Mouse (Mus musculus) left cerebral cortex, postnatal 10 days (tissue): ENCODE results near the gene C2cd3. TPM values are rescaled to one million over a fixed set of nuclear protein-coding genes. Genes with fewer than 3 reads are reported as not detected.

ENCODE experiments used
- DNase-seq, 2 experiments: peaks; one replicate each; pipeline ENCODE4 v3.0.0; 2021 to 2022; ENCODE audit warnings: low spot score in 2 of 2, mixed read lengths in 1 of 2; ENCODE audit errors: extremely low spot score in 1 of 2
- intact Hi-C: fragments of 180-260 bp; cut with DNase I; formaldehyde crosslinking; loops from one replicate; pipeline ENCODE4 v1.15.1; 2025
- total RNA-seq, 2 experiments: library from RNA; stranded (reverse); gene quantifications; 2 replicates each; pipeline ENCODE4 v1.2.3; 2021

C2cd3 gene
- total RNA-seq, result 10 to 100 TPM; 12.4 to 15.2 TPM

GRCm38 (mm10) chr7:100371495-100372451 lies at the start of gene C2cd3, which contains the start of gene Ppme1:
C2cd3 (plus strand) TSS chr7:100372233.
Ppme1 (minus strand) TSS chr7:100372307.
- DNase-seq, result peak; percentile 98 to 100
- intact Hi-C loops, result no loop called here

- intact Hi-C loops, result loop anchor here (2.0 kb wide), 1 partner anchor 45 kb away; no protein-coding TSS in a partner anchor
- no peak for DNase-seq
Measured at GRCm38 (mm10) chr7:100323721-100324120, 48.3 kb upstream of the C2cd3 start.

- peak in 1 of 2 experiments; percentile 49 for DNase-seq
- intact Hi-C loops, result loop anchor here (2.0 kb wide), 1 partner anchor 47 kb away; no protein-coding TSS in a partner anchor
Measured at GRCm38 (mm10) chr7:100325482-100325881, 46.6 kb upstream of the C2cd3 start.

- DNase-seq, result no peak
- intact Hi-C loops, result no loop called here
Measured at GRCm38 (mm10) chr7:100327514-100327913, 44.5 kb upstream of the C2cd3 start.

- intact Hi-C loops, result no loop called here
- no peak for DNase-seq
Measured at GRCm38 (mm10) chr7:100328636-100329035, 43.4 kb upstream of the C2cd3 start.

- no peak for DNase-seq
- intact Hi-C loops, result loop anchor here (10.0 kb wide), 1 partner anchor 84 kb away; no protein-coding TSS in a partner anchor
Measured at GRCm38 (mm10) chr7:100331269-100331668, 40.8 kb upstream of the C2cd3 start.

DNA sequence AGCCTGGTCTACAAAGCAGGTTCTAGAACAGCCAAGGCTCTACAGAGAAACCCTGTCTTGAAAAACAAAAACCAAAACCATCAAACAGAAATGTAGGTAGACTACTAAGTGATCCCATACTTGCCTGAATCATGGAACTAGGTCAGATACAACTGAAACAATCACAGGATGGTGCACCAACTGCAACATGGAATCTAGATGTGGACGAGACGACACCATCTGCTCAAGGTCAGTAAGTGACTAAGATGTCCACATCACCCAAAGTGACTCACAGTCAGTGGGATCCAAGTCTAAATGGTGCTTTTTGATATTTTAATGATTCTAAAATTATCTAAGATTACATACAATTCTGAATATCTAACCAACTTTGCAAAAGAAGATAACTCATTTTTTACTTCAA lies 36.1 kb upstream of the C2cd3 start:
- intact Hi-C loops, result loop anchor here (10.0 kb wide), 1 partner anchor 79 kb away; no protein-coding TSS in a partner anchor
- no peak for DNase-seq

GRCm38 (mm10) chr7:100354984-100355383 lies 17.0 kb upstream of the C2cd3 start:
- no peak for DNase-seq
- intact Hi-C loops, result no loop called here

DNA sequence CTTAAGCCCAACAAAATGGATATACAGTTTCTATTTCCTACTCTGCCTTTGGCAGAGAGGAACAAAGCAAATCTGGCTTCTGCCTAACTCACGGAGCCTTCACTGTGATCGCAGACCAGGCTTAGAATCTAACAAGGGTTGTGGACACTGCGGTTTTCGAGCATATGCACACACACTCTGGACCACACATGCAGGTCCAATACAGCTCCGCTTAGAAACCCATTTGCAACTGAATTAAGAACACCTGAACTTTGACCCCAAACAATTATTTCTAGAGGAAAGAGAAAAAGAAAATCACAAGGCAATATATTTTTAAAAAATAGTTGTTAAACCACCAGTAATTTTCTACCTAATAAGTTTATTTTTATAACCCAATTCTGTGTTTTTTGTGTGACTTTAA lies 15.7 kb upstream of the C2cd3 start:
- intact Hi-C loops, result no loop called here
- DNase-seq, result no peak

DNA sequence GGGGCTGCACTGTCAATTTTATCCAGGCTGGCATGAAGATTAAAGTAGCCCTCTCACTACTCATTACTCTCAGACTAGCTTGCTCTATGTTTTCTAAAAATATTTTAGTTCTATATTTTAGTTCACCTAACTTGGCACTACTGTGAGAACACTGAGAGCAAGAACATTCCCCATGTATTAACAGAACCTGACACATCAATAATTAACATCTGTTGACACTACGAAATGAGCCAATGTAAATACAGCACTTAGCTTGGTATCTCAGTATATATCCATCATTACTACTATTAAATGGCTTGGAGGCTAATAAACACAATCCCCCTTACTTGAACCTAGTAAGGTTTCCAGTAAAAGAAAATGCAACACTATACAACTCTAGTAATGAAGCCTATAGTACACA lies 15.3 kb upstream of the C2cd3 start:
- no peak for DNase-seq
- intact Hi-C loops, result no loop called here

- DNase-seq, result no peak
- intact Hi-C loops, result no loop called here
Measured at GRCm38 (mm10) chr7:100357856-100358255, 14.2 kb upstream of the C2cd3 start.

DNA sequence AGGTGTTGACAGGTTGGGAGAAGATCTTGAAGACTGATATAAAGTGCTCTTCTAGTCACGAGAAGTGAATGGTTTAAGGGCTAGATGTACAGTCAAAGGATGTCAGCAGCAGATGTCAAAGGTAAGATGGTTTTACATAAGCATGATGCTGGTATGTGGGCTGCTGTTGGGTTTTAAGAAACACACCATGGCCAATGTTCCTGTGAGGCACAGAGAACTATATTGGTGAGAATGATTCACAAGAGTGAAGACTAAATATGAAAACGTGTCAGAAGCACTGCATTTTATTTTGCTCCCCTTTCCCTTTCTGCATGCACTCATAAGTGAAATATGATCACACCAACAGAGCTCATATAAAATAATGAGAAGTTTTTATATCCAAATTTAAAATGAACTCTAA lies 8.9 kb upstream of the C2cd3 start:
- intact Hi-C loops, result no loop called here
- DNase-seq, result no peak

DNA sequence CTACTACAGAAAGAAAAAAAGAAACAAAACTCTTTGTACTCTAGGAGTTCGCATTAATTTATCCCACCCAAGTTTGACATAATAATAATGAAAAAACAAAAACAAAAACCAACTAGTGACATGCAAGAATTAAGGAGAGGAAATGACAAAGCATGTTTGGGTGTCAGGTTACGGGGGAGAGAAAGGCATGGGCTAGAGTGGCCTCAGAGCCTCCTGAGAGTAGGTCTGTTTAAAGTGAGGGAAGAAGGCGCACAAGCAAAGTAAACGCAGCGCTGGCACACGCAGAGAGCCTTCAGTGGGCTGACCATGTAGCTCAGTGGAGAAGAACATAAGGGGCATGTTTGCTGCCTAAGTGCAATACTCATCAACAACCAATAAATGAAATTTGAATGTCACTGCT lies 7.1 kb upstream of the C2cd3 start:
- no peak for DNase-seq
- intact Hi-C loops, result no loop called here

DNA sequence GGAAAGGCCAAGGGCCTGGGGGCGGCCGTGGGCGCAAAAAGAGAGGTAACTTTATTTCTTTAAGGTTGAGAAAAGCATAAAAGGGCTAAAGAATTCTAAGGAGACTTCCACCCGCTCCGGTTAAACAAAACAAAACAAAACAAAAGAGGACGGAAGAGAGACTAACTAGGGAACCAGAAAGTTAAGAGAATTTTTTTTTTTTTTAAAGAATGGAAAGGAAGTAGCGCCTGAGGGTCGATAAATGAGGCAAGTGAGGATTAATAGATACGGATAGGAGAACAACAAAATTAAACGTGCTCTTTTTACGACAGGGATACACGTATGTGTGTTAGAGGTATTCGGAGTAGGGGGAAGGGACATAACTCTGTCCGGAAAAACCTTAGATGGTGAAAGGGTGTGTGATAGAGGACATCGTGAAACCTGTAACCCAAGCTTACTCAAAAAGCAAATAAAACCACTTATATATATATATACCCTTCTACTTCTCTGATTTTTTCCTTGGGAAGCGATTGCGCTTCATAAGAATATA lies 483 bp downstream of the C2cd3 start:
- intact Hi-C loops, result no loop called here

DNA sequence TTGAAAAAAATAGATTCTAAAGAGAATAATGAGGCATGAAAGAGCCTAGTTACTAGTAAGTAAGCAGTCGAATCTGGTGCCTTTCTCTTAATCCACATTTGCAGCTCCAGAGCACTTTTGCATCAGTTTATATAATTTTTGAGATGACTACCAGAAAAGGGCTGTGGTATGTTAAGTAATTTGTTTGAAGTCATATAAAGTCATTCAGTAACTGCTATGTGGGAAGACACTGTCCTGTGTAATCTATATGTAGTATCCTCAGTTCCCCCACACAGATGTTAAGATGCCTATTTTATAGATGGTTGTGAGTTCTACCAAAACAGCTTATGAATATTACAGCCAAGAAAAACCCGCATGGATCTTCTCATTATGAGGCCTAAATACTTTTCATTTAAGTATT lies 6.2 kb downstream of the C2cd3 start:
- intact Hi-C loops, result no loop called here
- no peak for DNase-seq

More for the DNA sequence above, 483 bp downstream of the C2cd3 start:
- no peak for DNase-seq

DNA sequence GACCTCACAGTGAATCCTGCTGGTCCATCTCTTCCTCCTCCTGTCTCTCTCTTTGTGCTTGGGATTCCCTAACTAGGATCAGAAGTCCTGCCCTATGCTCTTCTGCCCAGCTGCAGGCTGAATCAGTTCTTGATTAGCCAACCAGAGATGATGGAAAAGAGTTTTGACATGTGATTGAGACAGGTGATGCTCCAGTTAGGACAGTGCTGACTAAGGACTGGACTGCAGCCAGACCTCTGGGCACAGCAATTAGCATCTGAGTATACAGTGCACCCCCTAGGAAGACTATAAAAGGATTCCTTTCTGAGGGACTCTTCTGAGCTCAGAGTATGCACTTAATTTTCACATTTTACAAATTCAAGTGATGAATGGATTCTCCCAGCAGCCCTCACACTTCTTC lies 9.1 kb downstream of the C2cd3 start:
- no peak for DNase-seq
- intact Hi-C loops, result no loop called here

DNA sequence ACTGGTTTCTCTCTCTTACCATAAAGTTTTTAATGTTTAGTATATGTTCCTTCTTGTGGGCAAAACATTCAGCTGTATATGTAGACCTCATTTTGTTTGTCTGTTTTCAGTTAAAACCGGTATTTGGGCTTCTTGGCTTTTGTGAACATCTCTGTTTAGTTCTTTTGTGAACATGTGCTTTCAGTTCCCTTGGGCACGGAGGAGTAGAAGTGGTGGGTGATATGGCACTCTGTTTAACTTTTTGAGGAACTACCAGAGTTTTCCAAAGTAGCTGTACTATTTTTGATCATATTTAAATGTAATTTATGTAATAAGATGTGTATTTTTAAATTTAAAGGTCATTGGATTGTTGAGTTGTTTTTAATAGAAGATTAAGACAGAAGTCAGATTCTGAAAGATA lies 11.2 kb downstream of the C2cd3 start:
- intact Hi-C loops, result no loop called here
- no peak for DNase-seq

DNA sequence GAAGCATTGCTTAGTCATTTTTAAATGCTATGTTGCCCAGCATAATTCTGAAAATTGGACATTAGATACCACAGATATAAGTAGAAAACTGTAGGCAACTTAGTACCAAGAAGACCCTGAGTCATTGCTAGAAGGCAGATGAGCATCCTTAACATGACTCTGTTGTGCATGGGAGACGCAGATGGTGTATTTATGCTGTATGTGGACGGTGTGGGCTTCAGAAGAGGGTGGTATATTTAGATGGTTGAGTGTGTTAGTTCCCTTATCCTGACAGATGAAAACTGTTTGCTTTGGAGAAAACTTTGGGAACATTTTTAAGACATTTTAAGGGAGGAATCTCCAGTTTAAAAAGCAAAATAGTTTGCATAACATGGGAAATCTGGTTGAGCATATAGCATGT lies 16.1 kb downstream of the C2cd3 start:
- intact Hi-C loops, result no loop called here
- DNase-seq, result no peak

DNA sequence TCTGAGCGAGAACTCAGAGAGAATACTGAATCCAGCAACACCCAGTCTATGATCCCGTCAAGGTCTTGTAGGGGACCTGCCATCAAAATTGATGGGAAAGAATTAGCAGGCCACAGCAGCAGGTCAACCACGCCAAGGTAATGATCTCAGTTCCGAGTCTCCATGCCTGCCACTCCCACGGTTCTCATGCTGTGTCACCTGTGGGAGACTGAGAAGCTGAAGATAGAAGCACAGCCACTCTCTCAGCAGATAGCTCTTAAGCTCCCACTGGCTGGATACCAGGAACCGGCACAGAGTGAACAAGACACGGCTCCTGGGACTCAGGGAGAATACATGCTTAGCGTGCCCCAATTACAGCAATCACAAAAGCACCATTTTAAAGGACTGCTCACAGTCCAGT lies 18.1 kb downstream of the C2cd3 start:
- intact Hi-C loops, result no loop called here
- DNase-seq, result no peak

DNA sequence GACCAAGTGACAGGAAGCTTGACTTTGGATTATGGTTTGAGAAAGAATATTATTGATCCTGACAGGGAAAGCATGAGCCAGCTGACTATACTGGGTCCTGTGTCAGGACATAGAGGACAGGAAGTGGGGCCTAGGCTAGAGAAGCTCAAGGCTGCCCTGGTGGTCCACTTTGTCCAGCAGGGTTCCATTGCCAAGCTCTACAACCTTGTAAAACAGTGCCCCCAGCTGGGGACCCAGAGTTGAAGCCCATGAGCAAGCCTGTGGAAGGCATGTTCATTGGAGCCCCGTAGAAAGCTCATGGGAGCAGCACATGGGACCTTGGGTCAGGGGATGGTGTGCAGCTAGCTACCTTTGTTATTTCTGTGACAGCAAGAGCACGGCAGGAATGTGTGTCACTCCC lies 20.2 kb downstream of the C2cd3 start:
- intact Hi-C loops, result no loop called here
- peak in 1 of 2 experiments; percentile 35 for DNase-seq
